ENCODE assay signal across 9 mouse cellular contexts in genomic region chr2:30885453-30886163, GRCm38 (mm10). TPM values are rescaled to one million over a fixed set of nuclear protein-coding genes. Genes with fewer than 3 reads are reported as not detected.
DNase-seq lines count a peak whose midpoint lies in the region; ATAC-seq lines count a peak whose summit lies in the region.
"Had no signal": no experiment of that assay in that cellular context is flagged by ENCODE, and none has a peak within 500 bp of the region (broad histone marks: within the 10 kb centered on the region; RNA-seq: fewer than 3 reads in every experiment).

No protein-coding gene starts in this region.

- peak; percentile 53 for DNase-seq in midbrain, embryonic 14.5 days
- DNase-seq in embryo, embryonic 11 days = peak; percentile 79
- peak; percentile 60 to 66 for DNase-seq in gastrocnemius, postnatal 36 days
- DNase-seq in limb, embryonic 11.5 days (ENCODE audit: low spot score) = peak; percentile 72
- DNase-seq in spleen, adult 18-20 months = no peak
- DNase-seq in kidney, postnatal 36 days = no peak
- DNase-seq in kidney, adult 18-20 months = no peak

- no peaks in the 10 kb centered on the region for H3K27me3 ChIP-seq in midbrain, embryonic 14.5 days (ENCODE audit: control insufficient read depth, insufficient read depth, low read length)
- no peaks in the 10 kb centered on the region for H3K27me3 ChIP-seq in midbrain, embryonic 13.5 days
- H3K27me3 ChIP-seq in limb, embryonic 11.5 days (ENCODE audit: control insufficient read depth, insufficient read depth, low read length) = no peaks in the 10 kb centered on the region

- H3K4me2 ChIP-seq in midbrain, embryonic 14.5 days (ENCODE audit: low read length) = no peak overlapping the region
- no peak overlapping the region for H3K4me2 ChIP-seq in midbrain, embryonic 13.5 days (replicated peaks)
- peak overlapping the region; percentile 1; the same call in 1 of the 2 replicates for H3K4me2 ChIP-seq in limb, embryonic 11.5 days (ENCODE audit: low read depth, severe bottlenecking)

- no peak overlapping the region for H3K27ac ChIP-seq in midbrain, embryonic 14.5 days (replicated peaks; ENCODE audit: low read depth, low read length)
- H3K27ac ChIP-seq in midbrain, embryonic 13.5 days = no peak overlapping the region
- peak overlapping the region; percentile 53 for H3K27ac ChIP-seq in limb, embryonic 11.5 days (replicated peaks; ENCODE audit: low read depth, low read length)

- no peaks in the 10 kb centered on the region for H3K9me3 ChIP-seq in midbrain, embryonic 14.5 days (ENCODE audit: control insufficient read depth, low read length)
- H3K9me3 ChIP-seq in midbrain, embryonic 13.5 days = no peaks in the 10 kb centered on the region
- no peaks in the 10 kb centered on the region for H3K9me3 ChIP-seq in limb, embryonic 11.5 days (ENCODE audit: control insufficient read depth, low read length)

- intact Hi-C loops in gastrocnemius, postnatal 36 days (cut with DNase I) = no loop called here

- ATAC-seq in midbrain, embryonic 14.5 days (ENCODE audit: low FRiP score, low TSS enrichment) = no peak
- no peak for ATAC-seq in midbrain, embryonic 13.5 days
- peak; percentile 48; the same call in 1 of the 2 replicates for ATAC-seq in limb, embryonic 11.5 days (ENCODE audit: insufficient number of reproducible peaks, low FRiP score, low TSS enrichment, low read depth)

- no peaks in the 10 kb centered on the region for H3K36me3 ChIP-seq in midbrain, embryonic 14.5 days (ENCODE audit: control insufficient read depth, insufficient read depth, low read length)
- H3K36me3 ChIP-seq in midbrain, embryonic 13.5 days = no peaks in the 10 kb centered on the region
- peaks cover 10% of the 10 kb centered on the region for H3K36me3 ChIP-seq in limb, embryonic 11.5 days (ENCODE audit: control insufficient read depth, insufficient read depth, low read length)

- no peaks in the 10 kb centered on the region for H3K4me1 ChIP-seq in midbrain, embryonic 14.5 days (ENCODE audit: control insufficient read depth, insufficient read depth, low read length)
- H3K4me1 ChIP-seq in midbrain, embryonic 13.5 days (replicated peaks) = no peaks in the 10 kb centered on the region
- H3K4me1 ChIP-seq in limb, embryonic 11.5 days (ENCODE audit: control insufficient read depth, insufficient read depth, low read length) = peaks cover 9% of the 10 kb centered on the region
- H3K4me1 ChIP-seq: megakaryocyte, embryonic 14.5 days had no signal

- H3K4me3 ChIP-seq in midbrain, embryonic 14.5 days (replicated peaks; ENCODE audit: low read depth, low read length) = no peak overlapping the region
- H3K4me3 ChIP-seq in midbrain, embryonic 13.5 days (replicated peaks) = no peak overlapping the region
- no peak overlapping the region for H3K4me3 ChIP-seq in limb, embryonic 11.5 days (ENCODE audit: low read depth, low read length)
- H3K4me3 ChIP-seq: megakaryocyte, embryonic 14.5 days had no signal

- H3K9ac ChIP-seq in midbrain, embryonic 14.5 days (replicated peaks; ENCODE audit: low read length) = no peak overlapping the region
- no peak overlapping the region for H3K9ac ChIP-seq in midbrain, embryonic 13.5 days (replicated peaks)
- no peak overlapping the region for H3K9ac ChIP-seq in limb, embryonic 11.5 days (ENCODE audit: low read length)

- WGBS in midbrain, embryonic 14.5 days = 59% methylated on average over 9 of the region's 9 CpGs
- 59% methylated on average over 9 of the region's 9 CpGs for WGBS in midbrain, embryonic 13.5 days
- 11% methylated on average over 9 of the region's 9 CpGs for WGBS in limb, embryonic 11.5 days

RNA-seq across cellular contexts. Expression of gene Ptges, which starts 44.1 kb away (rescaled TPM):
- 3.2 and 4.2 TPM in 2 replicates for polyA plus RNA-seq in midbrain, embryonic 14.5 days (2014; fragmentation: Nextera tagmentation; extraction: Ambion mirVana)
- polyA plus RNA-seq in midbrain, embryonic 13.5 days (2015; fragmentation: Nextera tagmentation; extraction: Ambion mirVana) = 2.5 and 2.9 TPM in 2 replicates
- total RNA-seq in gastrocnemius, postnatal 36 days (2021) = 1 to 10 TPM; 3.0 to 6.5 TPM
- polyA plus RNA-seq in limb, embryonic 11.5 days (2014; fragmentation: Nextera tagmentation; extraction: Ambion mirVana) = 7.9 and 10.3 TPM in 2 replicates

RNA-seq across cellular contexts. Expression of gene Prrx2, which starts 50.8 kb away (rescaled TPM):
- 1.4 and 2.2 TPM in 2 replicates for polyA plus RNA-seq in midbrain, embryonic 14.5 days (2014; fragmentation: Nextera tagmentation; extraction: Ambion mirVana)
- 2.0 and 2.8 TPM in 2 replicates for polyA plus RNA-seq in midbrain, embryonic 13.5 days (2015; fragmentation: Nextera tagmentation; extraction: Ambion mirVana)
- 1 to 10 TPM; 1.9 to 2.4 TPM for total RNA-seq in gastrocnemius, postnatal 36 days (2021)
- 138 and 155 TPM in 2 replicates for polyA plus RNA-seq in limb, embryonic 11.5 days (2014; fragmentation: Nextera tagmentation; extraction: Ambion mirVana)

RNA-seq across cellular contexts. Expression of gene Asb6, which starts 55.5 kb away (rescaled TPM):
- 38.5 and 42.7 TPM in 2 replicates for polyA plus RNA-seq in midbrain, embryonic 14.5 days (2014; fragmentation: Nextera tagmentation; extraction: Ambion mirVana)
- polyA plus RNA-seq in midbrain, embryonic 13.5 days (2015; fragmentation: Nextera tagmentation; extraction: Ambion mirVana) = 41.7 and 43.0 TPM in 2 replicates
- total RNA-seq in gastrocnemius, postnatal 36 days (2021) = 1 to 10 TPM; 6.6 to 7.6 TPM
- 38.7 and 40.4 TPM in 2 replicates for polyA plus RNA-seq in limb, embryonic 11.5 days (2014; fragmentation: Nextera tagmentation; extraction: Ambion mirVana)

Comparison
In these comparisons a context has a peak if more than half of its experiments do, and no peak if none do; other contexts are left out.
1. DNase-seq: peak in midbrain, embryonic 14.5 days (single experiment), embryo, embryonic 11 days (single experiment), gastrocnemius, postnatal 36 days (2 of 2) and limb, embryonic 11.5 days (single experiment); none in spleen, adult 18-20 months (0 of 2), kidney, postnatal 36 days (0 of 2) and kidney, adult 18-20 months (single experiment).
2. RNA of gene Prrx2, which starts 50.8 kb away (polyA plus RNA-seq): 138 to 155 TPM in limb, embryonic 11.5 days; 2.0 to 2.8 TPM in midbrain, embryonic 13.5 days and 1.4 to 2.2 TPM in midbrain, embryonic 14.5 days; every median in the first group is over 10 times any median in the second.